Mouse (Mus musculus) A20 (cell line): ENCODE results near the gene Rab34.

Experiments used
- DNase-seq: peaks from one replicate; pipeline ENCODE4 v3.0.0-alpha.2; 2011; ENCODE audit warnings: low read depth, low spot score

Gene Rab34

DNA sequence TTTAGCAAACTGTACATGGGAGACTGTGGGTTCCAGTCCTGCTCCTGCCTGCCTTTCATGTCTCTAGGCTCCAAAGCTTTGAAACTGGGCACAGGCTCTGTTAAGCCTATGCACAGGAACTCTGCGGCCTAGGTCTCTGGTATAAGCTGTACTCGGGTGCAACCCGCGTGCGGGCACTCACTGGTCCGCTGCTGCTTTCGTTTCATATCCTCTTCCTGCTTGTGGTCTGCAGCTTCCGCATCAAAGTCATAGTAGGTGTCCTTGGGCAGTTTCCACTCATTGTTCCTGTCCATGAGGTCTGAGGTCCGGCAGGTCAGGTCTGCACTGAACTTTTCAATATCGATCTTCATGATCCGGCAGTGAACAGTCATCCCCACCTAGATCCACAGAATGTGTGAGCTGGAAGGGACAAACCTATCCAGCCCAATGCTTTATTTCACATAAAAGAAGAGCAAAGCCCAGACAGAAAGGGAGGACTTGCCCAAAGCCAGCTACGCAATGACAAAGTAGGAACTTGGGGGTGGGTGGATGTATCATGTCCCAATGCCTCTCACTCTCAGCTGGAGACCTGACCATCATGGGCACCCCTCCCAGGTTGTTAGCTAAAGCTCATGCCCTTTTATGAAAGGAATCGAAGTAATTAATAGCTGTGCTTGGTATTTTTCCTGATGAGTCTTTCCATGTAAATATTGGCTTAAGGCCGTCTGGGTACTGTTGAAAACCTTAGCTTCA lies 25.0 kb downstream of the Rab34 start:
- no peak for DNase-seq

DNA sequence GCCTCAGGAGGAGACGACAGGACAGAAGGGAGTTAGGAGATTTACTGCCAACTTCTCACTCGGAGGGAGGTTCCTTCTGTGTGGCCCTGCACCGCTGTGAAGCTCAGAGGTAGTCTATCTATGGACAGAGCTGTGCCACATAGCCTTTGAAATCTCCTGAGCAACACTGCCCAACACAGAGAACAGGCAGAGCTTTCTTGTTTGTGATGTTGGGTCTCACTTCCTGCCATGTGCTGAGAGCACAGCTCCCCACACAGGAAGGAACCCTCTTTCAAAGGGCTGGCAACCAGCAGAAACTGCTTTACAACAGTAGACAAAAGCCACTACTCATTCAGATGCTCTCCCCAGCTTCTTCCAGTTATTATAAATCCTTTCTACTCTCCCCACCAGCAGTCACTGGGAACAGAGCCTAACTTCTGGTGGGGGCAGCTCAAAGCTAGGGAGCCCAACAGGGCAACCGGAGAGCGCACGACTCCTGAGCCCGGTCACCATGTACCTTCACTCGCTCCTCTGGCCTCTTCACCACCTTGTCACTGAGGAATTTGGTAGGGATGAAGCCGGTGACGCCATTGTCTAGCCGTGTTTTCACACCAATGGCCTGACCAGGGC lies 27.6 kb downstream of the Rab34 start:
- DNase-seq: no peak

- no peak for DNase-seq
Measured at GRCm38 (mm10) chr11:78223586-78223985, 35.4 kb downstream of the Rab34 start.

- DNase-seq: no peak
Measured at GRCm38 (mm10) chr11:78231518-78231917, 43.3 kb downstream of the Rab34 start.

DNA sequence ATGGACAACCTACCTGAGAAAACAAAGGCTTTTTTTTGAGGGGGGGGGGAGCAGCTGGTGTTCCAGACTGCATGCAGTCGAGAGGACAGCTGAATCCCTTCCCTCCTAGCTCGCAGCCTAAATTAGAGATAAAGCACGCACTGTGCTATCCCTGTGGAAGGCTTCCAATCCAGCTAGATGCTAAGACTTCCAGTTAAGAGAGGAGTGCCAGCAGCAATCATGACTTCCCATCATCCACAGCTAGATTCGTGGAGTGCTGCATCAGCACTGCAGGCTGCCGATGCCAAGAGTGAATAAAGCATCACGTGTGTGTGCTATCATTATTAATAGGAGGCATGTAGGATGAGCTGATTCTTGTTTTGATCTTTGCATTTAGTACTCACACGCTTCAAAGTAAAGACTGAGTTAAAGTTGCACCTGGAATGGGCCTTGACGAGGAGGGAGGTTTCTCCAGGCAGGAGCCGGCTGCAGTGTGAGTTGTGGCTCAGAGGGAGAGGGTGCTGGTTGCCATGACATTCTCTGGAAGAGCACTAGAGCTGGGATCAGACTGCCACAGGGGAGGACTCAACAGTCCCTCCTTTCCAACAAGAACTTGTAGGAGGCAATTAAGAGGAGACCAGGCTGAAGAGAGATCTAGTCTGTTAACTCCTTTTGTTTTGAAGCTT lies 52.1 kb downstream of the Rab34 start:
- no peak for DNase-seq
